ENCODE assay signal across 12 mouse cellular contexts in genomic region chr7:120862626-120863025, GRCm38 (mm10). TPM values are rescaled to one million over a fixed set of nuclear protein-coding genes. Genes with fewer than 3 reads are reported as not detected.
DNase-seq lines count a peak whose midpoint lies in the region; ATAC-seq lines count a peak whose summit lies in the region.
"Had no signal": no experiment of that assay in that cellular context is flagged by ENCODE, and none has a peak within 500 bp of the region (broad histone marks: within the 10 kb centered on the region; RNA-seq: fewer than 3 reads in every experiment).

No protein-coding gene starts in this region.

- peaks cover 7% of the 10 kb centered on the region; the same call in 1 of the 2 replicates for H3K36me3 ChIP-seq in intestine, embryonic 16.5 days (ENCODE audit: control insufficient read depth, insufficient read depth, low read length)
- 0 out of 2 replicates have a peak, but pooled peaks cover 5% of the 10 kb centered on the region for H3K36me3 ChIP-seq in intestine, embryonic 15.5 days
- peaks cover 22% of the 10 kb centered on the region for H3K36me3 ChIP-seq in embryonic facial prominence, embryonic 10.5 days (replicated peaks)
- peaks cover 18% of the 10 kb centered on the region for H3K36me3 ChIP-seq in liver, embryonic 16.5 days (ENCODE audit: control insufficient read depth, insufficient read depth)

- peak overlapping the region; percentile 97; the same call in 1 of the 2 replicates for H3K27ac ChIP-seq in intestine, embryonic 16.5 days (ENCODE audit: low read length)
- H3K27ac ChIP-seq in intestine, embryonic 15.5 days, result no peak overlapping the region
- H3K27ac ChIP-seq in embryonic facial prominence, embryonic 10.5 days (replicated peaks), result peak overlapping the region; percentile 81
- peak overlapping the region; percentile 98 for H3K27ac ChIP-seq in liver, embryonic 16.5 days (ENCODE audit: low read length)

- peak; percentile 62 for DNase-seq in embryonic facial prominence, embryonic 10.5 days (ENCODE audit: low spot score)
- peak; percentile 61 for DNase-seq in forelimb bud, embryonic 11.5 days (ENCODE audit: low read depth, low spot score)
- no peak for DNase-seq in thymus, adult 18-20 months
- DNase-seq in B cell, adult 2 months, result no peak
- no peak for DNase-seq in thymus, postnatal 0 days (ENCODE audit: low spot score)
- DNase-seq: adrenal gland, postnatal 25 days; lung, postnatal 4 days; right cerebral cortex, postnatal 4 days had no signal

- 74% methylated on average over 7 of the region's 7 CpGs for WGBS in intestine, embryonic 16.5 days
- 64% methylated on average over 7 of the region's 7 CpGs for WGBS in intestine, embryonic 15.5 days
- 32% methylated on average over 7 of the region's 7 CpGs for WGBS in embryonic facial prominence, embryonic 10.5 days
- WGBS in liver, embryonic 16.5 days (ENCODE audit: insufficient replicate concordance), result 58% methylated on average over 7 of the region's 7 CpGs

- no peaks in the 10 kb centered on the region for H3K27me3 ChIP-seq in intestine, embryonic 16.5 days (replicated peaks; ENCODE audit: control insufficient read depth, insufficient read depth, low read length)
- no peaks in the 10 kb centered on the region for H3K27me3 ChIP-seq in intestine, embryonic 15.5 days (replicated peaks)
- H3K27me3 ChIP-seq in embryonic facial prominence, embryonic 10.5 days (replicated peaks; ENCODE audit: low read depth, poor library complexity, severe bottlenecking), result no peaks in the 10 kb centered on the region
- H3K27me3 ChIP-seq in liver, embryonic 16.5 days (ENCODE audit: control insufficient read depth, insufficient read depth, low read depth, low read length), result no peaks in the 10 kb centered on the region

- H3K9me3 ChIP-seq in intestine, embryonic 16.5 days (ENCODE audit: control insufficient read depth, low read length), result no peaks in the 10 kb centered on the region
- no peaks in the 10 kb centered on the region for H3K9me3 ChIP-seq in intestine, embryonic 15.5 days
- H3K9me3 ChIP-seq in embryonic facial prominence, embryonic 10.5 days, result no peaks in the 10 kb centered on the region
- H3K9me3 ChIP-seq in liver, embryonic 16.5 days (replicated peaks; ENCODE audit: control insufficient read depth, low read length), result no peaks in the 10 kb centered on the region

- H3K4me3 ChIP-seq in intestine, embryonic 16.5 days (ENCODE audit: low read length), result no peak overlapping the region
- no peak overlapping the region for H3K4me3 ChIP-seq in intestine, embryonic 15.5 days (replicated peaks)
- peak overlapping the region; percentile 38 for H3K4me3 ChIP-seq in embryonic facial prominence, embryonic 10.5 days
- no peak overlapping the region for H3K4me3 ChIP-seq in liver, embryonic 16.5 days (ENCODE audit: low read depth, low read length)

- peaks cover 72% of the 10 kb centered on the region for H3K4me1 ChIP-seq in intestine, embryonic 16.5 days (ENCODE audit: control insufficient read depth, insufficient read depth, low read length)
- peaks cover 58% of the 10 kb centered on the region for H3K4me1 ChIP-seq in intestine, embryonic 15.5 days (replicated peaks)
- H3K4me1 ChIP-seq in embryonic facial prominence, embryonic 10.5 days, result peaks cover 77% of the 10 kb centered on the region
- peaks cover 81% of the 10 kb centered on the region for H3K4me1 ChIP-seq in liver, embryonic 16.5 days (ENCODE audit: control insufficient read depth, low read depth, low read length)

- no peak overlapping the region for H3K4me2 ChIP-seq in intestine, embryonic 16.5 days (ENCODE audit: low read depth, low read length)
- no peak overlapping the region for H3K4me2 ChIP-seq in intestine, embryonic 15.5 days (replicated peaks)
- H3K4me2 ChIP-seq in liver, embryonic 16.5 days (ENCODE audit: low read depth, low read length), result peak overlapping the region; percentile 66; the same call in 1 of the 2 replicates

- no peak for ATAC-seq in intestine, embryonic 16.5 days
- ATAC-seq in intestine, embryonic 15.5 days, result no peak
- ATAC-seq in liver, embryonic 16.5 days (ENCODE audit: low read depth), result no peak
- ATAC-seq: intestine, postnatal 0 days had no signal

- no peak overlapping the region; the same call in 1 of the 2 replicates for H3K9ac ChIP-seq in intestine, embryonic 16.5 days (ENCODE audit: low read depth, low read length)
- no peak overlapping the region for H3K9ac ChIP-seq in intestine, embryonic 15.5 days
- H3K9ac ChIP-seq in liver, embryonic 16.5 days (ENCODE audit: low read depth, low read length), result peak overlapping the region; percentile 67

RNA-seq across cellular contexts. Expression of gene Eef2k, which starts 20.0 kb away (rescaled TPM):
- 54.1 and 59.6 TPM in 2 replicates for polyA plus RNA-seq in intestine, embryonic 16.5 days (2015; fragmentation: Nextera tagmentation; extraction: Ambion mirVana)
- polyA plus RNA-seq in intestine, embryonic 15.5 days (2015; fragmentation: Nextera tagmentation; extraction: Ambion mirVana), result 44.4 and 47.2 TPM in 2 replicates
- polyA plus RNA-seq in embryonic facial prominence, embryonic 10.5 days (2016; fragmentation: Nextera tagmentation; extraction: Ambion mirVana), result 33.8 and 34.5 TPM in 2 replicates
- polyA plus RNA-seq in liver, embryonic 16.5 days (2015; fragmentation: Nextera tagmentation; extraction: Ambion mirVana), result 46.5 and 52.1 TPM in 2 replicates
- 28.2 and 30.5 TPM in 2 replicates for polyA plus RNA-seq in thymus, postnatal 0 days (2015; fragmentation: Nextera tagmentation; extraction: Ambion mirVana)

RNA-seq across cellular contexts. Expression of gene Gm5737, which starts 50.5 kb away (rescaled TPM):
- polyA plus RNA-seq in intestine, embryonic 16.5 days (2015; fragmentation: Nextera tagmentation; extraction: Ambion mirVana), result not detected in 2 replicates
- not detected in 2 replicates for polyA plus RNA-seq in intestine, embryonic 15.5 days (2015; fragmentation: Nextera tagmentation; extraction: Ambion mirVana)
- polyA plus RNA-seq in embryonic facial prominence, embryonic 10.5 days (2016; fragmentation: Nextera tagmentation; extraction: Ambion mirVana), result not detected in 2 replicates
- not detected in 2 replicates for polyA plus RNA-seq in liver, embryonic 16.5 days (2015; fragmentation: Nextera tagmentation; extraction: Ambion mirVana)
- polyA plus RNA-seq in thymus, postnatal 0 days (2015; fragmentation: Nextera tagmentation; extraction: Ambion mirVana), result not detected in 2 replicates
- polyA plus RNA-seq: intestine, postnatal 0 days had no signal

RNA-seq across cellular contexts. Expression of gene Polr3e, which starts 54.9 kb away (rescaled TPM):
- polyA plus RNA-seq in intestine, embryonic 16.5 days (2015; fragmentation: Nextera tagmentation; extraction: Ambion mirVana), result 37.5 and 37.9 TPM in 2 replicates
- 40.3 and 41.5 TPM in 2 replicates for polyA plus RNA-seq in intestine, embryonic 15.5 days (2015; fragmentation: Nextera tagmentation; extraction: Ambion mirVana)
- 42.9 and 44.8 TPM in 2 replicates for polyA plus RNA-seq in embryonic facial prominence, embryonic 10.5 days (2016; fragmentation: Nextera tagmentation; extraction: Ambion mirVana)
- polyA plus RNA-seq in liver, embryonic 16.5 days (2015; fragmentation: Nextera tagmentation; extraction: Ambion mirVana), result 10.1 and 10.4 TPM in 2 replicates
- 26.4 and 27.1 TPM in 2 replicates for polyA plus RNA-seq in thymus, postnatal 0 days (2015; fragmentation: Nextera tagmentation; extraction: Ambion mirVana)

Comparison
In these comparisons a context has a peak if more than half of its experiments do, and no peak if none do; other contexts are left out.
1. DNase-seq: peak in embryonic facial prominence, embryonic 10.5 days (single experiment) and forelimb bud, embryonic 11.5 days (single experiment); none in thymus, adult 18-20 months (0 of 2), B cell, adult 2 months (0 of 2) and thymus, postnatal 0 days (single experiment).